Mouse (Mus musculus): ENCODE data around the gene Casq1. TPM values are rescaled to one million over a fixed set of nuclear protein-coding genes. Genes with fewer than 3 reads are reported as not detected.
A peak's percentile ranks its signal among the peaks of the same experiment; 100 is the strongest.

Gene Casq1
- polyA plus RNA-seq, 1 experiment = 2.9 TPM

- Histone ChIP-seq H3K4me1 (ENCODE audit: control insufficient read depth, insufficient read depth, low read length) (peaks cover 13% of the 10 kb centered on the region), H3K4me3 (ENCODE audit: insufficient read depth, low read length) (peak overlapping the region; percentile 91; the same call in 1 of the 2 replicates), H3K27ac (ENCODE audit: insufficient read depth, low read length) (peak overlapping the region; percentile 81)
- TF ChIP-seq CTCF (IDR thresholded peaks at IDR 0.05; ENCODE audit: extremely low read depth, insufficient read depth, low read length) = no peak
- no peak for TF ChIP-seq POLR2A (IDR thresholded peaks at IDR 0.05; ENCODE audit: extremely low read depth, insufficient read depth, low read length)
These were observed 12.5 kb downstream of the Casq1 start for GRCm38 (mm10) chr1:172207111-172207584.

DNA sequence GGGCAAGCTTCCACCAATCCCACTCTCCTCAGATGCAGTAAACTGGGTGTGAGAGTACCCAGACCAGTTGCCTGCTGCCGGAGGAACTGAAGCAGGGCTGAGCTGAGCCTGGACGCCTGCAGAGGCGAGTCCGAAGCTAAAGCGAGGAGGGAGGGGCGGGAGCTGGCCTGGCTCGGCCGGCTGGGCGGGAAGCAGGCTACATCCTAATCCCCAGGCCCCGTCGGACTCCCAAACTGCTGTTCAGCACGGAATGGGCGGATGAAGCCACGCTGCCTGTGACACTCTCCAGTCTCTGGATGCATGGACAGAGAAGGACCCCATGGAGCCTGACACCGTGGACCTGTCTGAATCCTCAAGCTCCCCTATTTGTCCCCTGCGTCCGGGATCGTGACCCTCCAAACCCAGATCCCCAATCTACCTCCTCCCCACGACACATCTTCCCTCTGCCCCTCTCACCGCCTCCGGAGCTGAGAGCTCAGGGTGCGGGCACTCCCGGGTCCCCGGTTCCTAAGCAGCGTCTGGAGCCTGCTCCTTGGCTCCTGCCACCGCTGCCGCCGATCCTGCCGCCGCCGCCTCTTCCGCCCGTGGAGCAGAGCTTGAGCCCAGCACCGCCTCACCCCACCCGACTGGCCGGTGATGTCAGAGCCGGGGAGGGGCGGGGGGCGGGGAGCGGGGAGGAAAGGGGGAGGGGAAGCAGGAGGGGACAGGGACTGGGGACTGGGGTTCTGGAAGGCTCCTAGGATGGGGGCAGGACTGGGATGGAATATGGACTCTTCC lies 13.3 kb downstream of the Casq1 start, which contains the start of gene Pea15a:
TSS of gene Pea15a (minus strand) at position 664 of the 777 bp plus-strand sequence.
- H3K27ac ChIP-seq (ENCODE audit: insufficient read depth, low read length) = peak within 1 kb of the TSS; percentile 94
- H3K4me1 ChIP-seq (ENCODE audit: control insufficient read depth, insufficient read depth, low read length) = peaks cover 16% of the 10 kb centered on the region
- peak within 1 kb of the TSS; percentile 91 for H3K4me3 ChIP-seq (ENCODE audit: insufficient read depth, low read length)
- TF ChIP-seq POLR2A (IDR thresholded peaks at IDR 0.05; ENCODE audit: extremely low read depth, insufficient read depth, low read length) (peak; percentile 59; the same call in 1 of the 2 replicates), CTCF (IDR thresholded peaks at IDR 0.05; ENCODE audit: extremely low read depth, insufficient read depth, low read length) (no peak)

DNA sequence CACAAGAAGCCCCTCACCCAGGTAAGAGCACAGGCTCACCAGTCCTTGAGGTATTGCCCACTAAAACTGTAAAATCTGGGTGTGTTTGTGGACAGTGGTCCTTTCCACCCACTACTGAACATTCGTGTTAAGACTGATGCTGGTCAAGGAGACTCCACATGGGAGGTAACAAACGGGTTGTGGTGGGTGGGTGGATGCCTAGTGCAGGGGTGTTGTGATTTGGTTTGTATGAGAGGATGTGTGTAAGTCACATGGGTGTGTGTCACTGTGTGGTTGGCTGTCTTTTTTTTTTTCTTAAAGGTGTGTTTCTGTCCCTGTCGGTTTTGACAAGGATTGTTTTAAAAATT lies 14.0 kb downstream of the Casq1 start:
- Histone ChIP-seq H3K27ac (ENCODE audit: insufficient read depth, low read length) (peak overlapping the region; percentile 94), H3K4me1 (ENCODE audit: control insufficient read depth, insufficient read depth, low read length) (peaks cover 19% of the 10 kb centered on the region), H3K4me3 (ENCODE audit: insufficient read depth, low read length) (peak overlapping the region; percentile 91)
- TF ChIP-seq CTCF (IDR thresholded peaks at IDR 0.05; ENCODE audit: extremely low read depth, insufficient read depth, low read length) (no peak), POLR2A (IDR thresholded peaks at IDR 0.05; ENCODE audit: extremely low read depth, insufficient read depth, low read length) (no peak)

- Histone ChIP-seq H3K4me3 (ENCODE audit: insufficient read depth, low read length) (peak overlapping the region; percentile 91), H3K27ac (ENCODE audit: insufficient read depth, low read length) (peak overlapping the region; percentile 74), H3K4me1 (ENCODE audit: control insufficient read depth, insufficient read depth, low read length) (peaks cover 23% of the 10 kb centered on the region)
- TF ChIP-seq CTCF (IDR thresholded peaks at IDR 0.05; ENCODE audit: extremely low read depth, insufficient read depth, low read length) (no peak), POLR2A (IDR thresholded peaks at IDR 0.05; ENCODE audit: extremely low read depth, insufficient read depth, low read length) (no peak)
These were observed 14.6 kb downstream of the Casq1 start for GRCm38 (mm10) chr1:172204814-172205740.

DNA sequence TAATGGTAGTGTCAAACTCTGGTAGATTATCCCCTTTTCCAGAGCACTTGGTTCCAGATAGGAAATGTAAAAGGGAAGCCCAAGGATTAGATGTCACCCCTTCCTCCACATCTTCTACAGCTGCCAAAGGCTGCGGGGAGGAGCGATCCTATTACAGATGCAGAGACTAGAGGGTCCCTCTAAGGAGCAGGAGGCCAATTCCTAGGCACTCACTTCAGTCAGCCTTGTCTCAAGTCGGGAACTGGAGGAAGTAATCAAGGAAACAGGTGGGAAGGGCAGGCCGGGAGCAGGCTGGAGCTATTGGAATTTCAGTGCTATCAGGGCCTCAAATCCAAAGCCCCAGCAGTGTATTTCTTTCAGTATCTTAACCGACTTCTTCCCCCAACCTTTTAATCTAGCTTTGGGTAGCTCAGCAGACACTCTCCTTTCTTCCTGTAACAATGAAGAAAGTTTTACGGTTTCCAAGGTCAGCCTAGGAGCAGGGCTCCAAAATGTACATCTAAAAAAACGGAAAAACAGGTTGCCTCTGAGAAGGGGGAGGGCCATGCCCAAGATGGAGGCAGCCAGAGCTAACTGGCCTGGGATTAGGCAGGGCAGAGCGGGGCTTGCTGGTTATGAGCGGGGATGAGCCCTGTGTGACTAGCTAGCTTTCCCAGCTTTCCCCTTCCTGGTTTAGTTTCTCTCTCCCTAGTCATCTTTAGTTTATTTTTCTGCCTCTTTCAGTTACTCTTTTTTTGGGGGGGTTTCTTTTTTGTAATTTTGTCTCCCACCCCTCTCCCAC lies 15.4 kb downstream of the Casq1 start:
- Histone ChIP-seq H3K4me1 (ENCODE audit: control insufficient read depth, insufficient read depth, low read length) (peaks cover 24% of the 10 kb centered on the region), H3K27ac (ENCODE audit: insufficient read depth, low read length) (peak overlapping the region; percentile 43), H3K4me3 (ENCODE audit: insufficient read depth, low read length) (peak overlapping the region; percentile 91)
- no peak for TF ChIP-seq CTCF (IDR thresholded peaks at IDR 0.05; ENCODE audit: extremely low read depth, insufficient read depth, low read length)
- no peak for TF ChIP-seq POLR2A (IDR thresholded peaks at IDR 0.05; ENCODE audit: extremely low read depth, insufficient read depth, low read length)

- Histone ChIP-seq H3K27ac (ENCODE audit: insufficient read depth, low read length) (peak overlapping the region; percentile 43), H3K4me3 (ENCODE audit: insufficient read depth, low read length) (peak overlapping the region; percentile 91), H3K4me1 (ENCODE audit: control insufficient read depth, insufficient read depth, low read length) (peaks cover 25% of the 10 kb centered on the region)
- TF ChIP-seq POLR2A (IDR thresholded peaks at IDR 0.05; ENCODE audit: extremely low read depth, insufficient read depth, low read length) (no peak), CTCF (IDR thresholded peaks at IDR 0.05; ENCODE audit: extremely low read depth, insufficient read depth, low read length) (no peak)
These were observed 16.1 kb downstream of the Casq1 start for GRCm38 (mm10) chr1:172203566-172203965.

- Histone ChIP-seq H3K4me3 (ENCODE audit: insufficient read depth, low read length) (peak overlapping the region; percentile 91; the same call in 1 of the 2 replicates), H3K27ac (ENCODE audit: insufficient read depth, low read length) (no peak overlapping the region; the same call in 1 of the 2 replicates), H3K4me1 (ENCODE audit: control insufficient read depth, insufficient read depth, low read length) (peaks cover 25% of the 10 kb centered on the region)
- no peak for TF ChIP-seq POLR2A (IDR thresholded peaks at IDR 0.05; ENCODE audit: extremely low read depth, insufficient read depth, low read length)
- no peak for TF ChIP-seq CTCF (IDR thresholded peaks at IDR 0.05; ENCODE audit: extremely low read depth, insufficient read depth, low read length)
These were observed 16.7 kb downstream of the Casq1 start for GRCm38 (mm10) chr1:172202894-172203522.

- H3K4me1 ChIP-seq (ENCODE audit: control insufficient read depth, insufficient read depth, low read length) = peaks cover 24% of the 10 kb centered on the region
- peak overlapping the region; percentile 39 for H3K27ac ChIP-seq (ENCODE audit: insufficient read depth, low read length)
- TF ChIP-seq POLR2A (IDR thresholded peaks at IDR 0.05; ENCODE audit: extremely low read depth, insufficient read depth, low read length) (no peak), CTCF (IDR thresholded peaks at IDR 0.05; ENCODE audit: extremely low read depth, insufficient read depth, low read length) (no peak)
- peak overlapping the region; percentile 91 for H3K4me3 ChIP-seq (ENCODE audit: insufficient read depth, low read length)
These were observed 17.4 kb downstream of the Casq1 start for GRCm38 (mm10) chr1:172201967-172202880.
